Mouse (Mus musculus) hindbrain, postnatal 0 days (tissue): ENCODE results near the gene Apold1. TPM values are rescaled to one million over a fixed set of nuclear protein-coding genes. Genes with fewer than 3 reads are reported as not detected.
A peak's percentile ranks its signal among the peaks of the same experiment; 100 is the strongest.

Source experiments
- ATAC-seq: fragments of 200-750 bp; cut with Nextera tagmentation; 2 replicates; pipeline ENCODE4 v1.8.0; 2017; ENCODE audit warnings: mild to moderate bottlenecking, moderate TSS enrichment, moderate library complexity
- DNase-seq: peaks from one replicate; pipeline ENCODE4 v3.0.0-alpha.2; 2015; ENCODE audit warnings: low spot score
- H3K27ac ChIP-seq: fragments of 300-500 bp; sonication (generic); 2 replicates; pipeline ENCODE4 v1.5.1; 2014; ENCODE audit warnings: mild to moderate bottlenecking
- H3K27me3 ChIP-seq: fragments of 300-500 bp; sonication (generic); 2 replicates; pipeline ENCODE4 v1.6.1; 2014; ENCODE audit warnings: low read length, mixed read lengths; ENCODE audit not compliant: insufficient read depth
- H3K36me3 ChIP-seq: fragments of 300-500 bp; sonication (generic); 2 replicates; pipeline ENCODE4 v1.6.1; 2014; ENCODE audit warnings: low read length, mixed read lengths; ENCODE audit not compliant: insufficient read depth
- H3K4me1 ChIP-seq: fragments of 300-500 bp; sonication (generic); 2 replicates; pipeline ENCODE4 v1.6.1; 2014; ENCODE audit warnings: antibody characterized with exemption, low read length, mixed read lengths; ENCODE audit not compliant: insufficient read depth
- H3K4me2 ChIP-seq: fragments of 300-500 bp; sonication (generic); 2 replicates; pipeline ENCODE4 v1.6.1; 2014; ENCODE audit warnings: low read depth, mild to moderate bottlenecking, low read length, moderate library complexity, mixed read lengths
- H3K4me3 ChIP-seq: fragments of 300-500 bp; sonication (generic); 2 replicates; pipeline ENCODE4 v1.5.1; 2014; ENCODE audit warnings: low read length
- H3K9ac ChIP-seq: fragments of 300-500 bp; sonication (generic); replicated peaks from 2 replicates; pipeline ENCODE4 v1.6.1; 2014; ENCODE audit warnings: mild to moderate bottlenecking, low read length, moderate library complexity, mixed read lengths
- H3K9me3 ChIP-seq: fragments of 300-500 bp; sonication (generic); 2 replicates; pipeline ENCODE4 v1.6.1; 2016; ENCODE audit warnings: low read length, mixed read lengths
- CTCF ChIP-seq: IDR thresholded peaks from 2 replicates; pipeline ENCODE4 v1.5.1; 2016; ENCODE audit warnings: antibody characterized with exemption, control low read depth, low read depth
- WGBS: fragments of 180-500 bp; shearing (Covaris S2); extraction: QIAGEN DNeasy Blood & Tissue Kit; methylation state at CpG from one replicate; pipeline ENCODE4 v1.1.7; 2014; 5-methylcytosine and 5-hydroxymethylcytosine counted together
- polyA plus RNA-seq: library from polyadenylated mRNA; unstranded; fragments of >200 nt; fragmentation: Nextera tagmentation; extraction: Ambion mirVana; gene quantifications from 2 replicates; pipeline ENCODE4 v1.2.1, GENCODE M21; 2015
- total RNA-seq: library from RNA; depleted of rRNA; stranded (reverse); fragments of >200 nt; gene quantifications from 2 replicates; pipeline ENCODE4 v1.2.3, GENCODE M21; 2014

Apold1 gene
- total and polyA plus RNA-seq, 2 experiments from 2014 or later: 4.8 to 6.3 TPM

DNA sequence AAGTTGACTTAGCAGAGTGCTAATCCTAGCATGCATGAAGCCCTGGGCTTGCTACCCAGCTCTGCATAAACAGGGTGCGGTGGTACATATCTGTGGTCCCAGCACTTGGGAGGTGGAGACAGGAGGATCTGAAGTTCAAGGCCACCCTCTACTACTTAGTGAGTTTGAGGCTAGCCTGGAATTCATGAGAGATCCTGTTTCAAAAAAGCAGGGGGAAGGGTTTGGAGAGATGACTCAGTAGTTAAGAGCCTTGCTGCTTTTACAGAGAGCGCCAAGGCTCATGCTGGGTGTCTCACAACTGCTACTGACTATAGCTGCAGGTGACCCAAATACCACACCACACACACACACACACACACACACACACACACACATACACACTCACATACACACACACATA, 12.0 kb upstream of the Apold1 start:
- H3K27ac ChIP-seq: no peak overlapping the region
- no peak overlapping the region for H3K4me2 ChIP-seq
- no peak overlapping the region for H3K4me3 ChIP-seq
- DNase-seq: no peak
- H3K27me3 ChIP-seq: no peaks in the 10 kb centered on the region
- ATAC-seq: no peak
- H3K9ac ChIP-seq: no peak overlapping the region
- TF ChIP-seq CTCF: no peak
- H3K9me3 ChIP-seq: no peaks in the 10 kb centered on the region
- H3K4me1 ChIP-seq: no peaks in the 10 kb centered on the region
- 95% methylated on average over 2 of the region's 2 CpGs for WGBS
- H3K36me3 ChIP-seq: no peaks in the 10 kb centered on the region

DNA sequence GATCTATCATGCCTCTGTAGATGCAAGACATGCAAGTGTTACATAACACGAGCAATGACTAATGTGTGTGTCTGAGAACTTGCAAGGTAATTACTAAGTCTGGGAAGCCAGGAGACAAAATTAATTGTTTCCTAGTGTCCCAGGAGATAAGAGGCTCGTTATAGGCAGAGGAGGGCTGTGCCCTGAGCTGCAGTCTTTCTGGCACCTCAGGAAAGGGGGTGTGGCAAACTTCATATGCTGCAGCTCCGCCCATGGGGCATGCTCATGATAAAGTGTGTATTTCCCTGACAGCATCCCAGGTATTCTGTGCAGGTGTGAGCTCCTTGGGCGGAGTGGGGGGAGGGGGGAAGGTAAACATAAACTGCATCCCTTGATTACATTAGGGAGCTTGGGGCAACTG, 9.4 kb upstream of the Apold1 start:
- Histone ChIP-seq H3K4me1 (no peaks in the 10 kb centered on the region), H3K4me2 (no peak overlapping the region), H3K36me3 (no peaks in the 10 kb centered on the region), H3K9ac (no peak overlapping the region), H3K4me3 (no peak overlapping the region), H3K27me3 (no peaks in the 10 kb centered on the region), H3K9me3 (no peaks in the 10 kb centered on the region), H3K27ac (no peak overlapping the region)
- TF ChIP-seq CTCF: no peak
- ATAC-seq (no peak), DNase-seq (peak; percentile 30)
- 53% methylated on average over 4 of the region's 4 CpGs for WGBS

DNA sequence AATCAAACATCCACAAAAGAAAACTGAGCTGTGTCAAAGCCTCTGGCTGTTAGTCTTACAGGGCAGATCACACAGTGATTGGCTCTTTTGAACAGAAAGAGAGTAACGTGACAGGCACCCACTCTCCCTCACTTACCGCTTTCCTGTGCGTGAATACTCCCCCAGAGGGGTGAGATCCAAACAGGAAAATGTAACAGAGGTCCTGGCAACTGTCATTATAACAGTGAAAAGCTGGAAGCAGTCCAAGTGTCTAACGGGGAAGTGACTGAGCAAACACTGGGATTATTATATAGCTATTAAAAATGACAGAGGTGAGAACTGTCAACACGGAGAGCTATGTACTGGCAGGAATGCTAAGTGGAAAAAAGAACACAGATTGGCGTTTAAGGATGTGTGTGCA, 4.9 kb upstream of the Apold1 start:
- no peak for DNase-seq
- no peaks in the 10 kb centered on the region for H3K4me1 ChIP-seq

DNA sequence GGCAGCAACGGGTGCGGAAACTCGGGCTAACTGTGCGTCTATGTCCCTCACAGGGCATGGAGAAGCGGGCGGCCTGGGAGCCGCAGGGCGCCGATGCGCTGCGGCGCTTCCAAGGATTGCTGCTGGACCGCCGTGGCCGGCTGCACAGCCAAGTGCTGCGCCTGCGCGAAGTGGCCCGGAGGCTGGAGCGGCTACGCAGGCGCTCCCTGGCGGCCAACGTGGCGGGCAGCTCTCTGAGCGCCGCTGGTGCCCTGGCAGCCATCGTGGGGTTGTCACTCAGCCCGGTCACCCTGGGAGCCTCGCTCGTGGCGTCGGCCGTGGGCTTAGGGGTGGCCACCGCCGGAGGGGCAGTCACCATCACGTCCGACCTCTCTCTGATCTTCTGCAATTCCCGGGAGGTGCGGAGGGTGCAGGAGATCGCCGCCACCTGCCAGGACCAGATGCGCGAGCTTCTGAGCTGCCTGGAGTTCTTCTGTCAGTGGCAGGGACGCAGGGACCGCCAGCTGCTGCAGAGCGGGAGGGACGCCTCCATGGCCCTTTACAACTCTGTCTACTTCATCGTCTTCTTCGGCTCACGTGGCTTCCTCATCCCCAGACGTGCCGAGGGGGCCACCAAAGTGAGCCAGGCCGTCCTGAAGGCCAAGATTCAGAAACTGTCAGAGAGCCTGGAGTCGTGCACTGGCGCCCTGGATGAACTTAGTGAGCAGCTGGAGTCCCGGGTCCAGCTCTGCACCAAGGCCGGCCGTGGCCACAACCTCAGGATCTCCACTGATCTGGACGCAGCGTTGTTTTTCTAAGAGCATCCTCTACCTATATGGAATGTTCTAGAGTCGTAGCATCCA, 2.2 kb downstream of the Apold1 start:
- Histone ChIP-seq H3K9ac (peak overlapping the region; percentile 61), H3K27me3 (no peaks in the 10 kb centered on the region), H3K27ac (peak overlapping the region; percentile 65), H3K36me3 (no peaks in the 10 kb centered on the region), H3K4me3 (peak overlapping the region; percentile 63), H3K9me3 (no peaks in the 10 kb centered on the region), H3K4me1 (0 out of 2 replicates have a peak, but pooled peaks cover 5% of the 10 kb centered on the region), H3K4me2 (peak overlapping the region; percentile 95)
- peak; percentile 58 for TF ChIP-seq CTCF
- WGBS: 2% methylated on average over 62 of the region's 62 CpGs
- ATAC-seq: peak; percentile 94
- peak; percentile 95 for DNase-seq

More for the DNA sequence above, 4.9 kb upstream of the Apold1 start:
- H3K9ac ChIP-seq: no peak overlapping the region
- no peak for ATAC-seq
- no peak overlapping the region for H3K4me3 ChIP-seq
- H3K9me3 ChIP-seq: no peaks in the 10 kb centered on the region
- TF ChIP-seq CTCF: no peak
- 38% methylated on average over 6 of the region's 6 CpGs for WGBS
- H3K36me3 ChIP-seq: no peaks in the 10 kb centered on the region
- no peak overlapping the region for H3K4me2 ChIP-seq
- H3K27me3 ChIP-seq: no peaks in the 10 kb centered on the region
- H3K27ac ChIP-seq: no peak overlapping the region

DNA sequence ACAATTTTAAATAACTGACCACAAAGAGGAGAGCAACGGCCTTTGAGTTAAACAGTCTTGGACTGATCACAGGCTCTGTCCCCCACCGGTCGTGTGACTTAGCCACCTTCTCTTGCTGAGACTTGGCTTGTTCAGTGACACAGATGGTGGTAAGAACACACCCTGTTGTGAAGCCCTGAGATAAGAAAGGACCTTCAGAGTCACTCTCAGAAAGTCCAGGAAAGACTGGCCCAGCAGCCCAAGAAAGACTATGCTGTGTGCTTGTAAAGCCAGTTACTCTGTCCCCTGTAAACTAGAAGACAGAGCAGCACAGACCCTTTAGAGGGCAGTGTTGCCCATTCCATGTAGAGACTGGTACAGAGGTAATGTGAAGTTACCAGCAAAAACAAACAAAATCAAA, 3.2 kb downstream of the Apold1 start:
- H3K4me2 ChIP-seq: no peak overlapping the region; the same call in 1 of the 2 replicates
- no peaks in the 10 kb centered on the region for H3K36me3 ChIP-seq
- H3K9ac ChIP-seq: no peak overlapping the region
- 0 out of 2 replicates have a peak, but pooled peaks cover 5% of the 10 kb centered on the region for H3K4me1 ChIP-seq
- ATAC-seq (0 out of 2 replicates have a peak, but pooled peaks have one; percentile 49), DNase-seq (peak; percentile 71)
- no peak overlapping the region for H3K27ac ChIP-seq
- H3K4me3 ChIP-seq: no peak overlapping the region
- peak; percentile 57 for TF ChIP-seq CTCF
- H3K9me3 ChIP-seq: no peaks in the 10 kb centered on the region
- 53% methylated on average over 3 of the region's 3 CpGs for WGBS
- H3K27me3 ChIP-seq: no peaks in the 10 kb centered on the region

DNA sequence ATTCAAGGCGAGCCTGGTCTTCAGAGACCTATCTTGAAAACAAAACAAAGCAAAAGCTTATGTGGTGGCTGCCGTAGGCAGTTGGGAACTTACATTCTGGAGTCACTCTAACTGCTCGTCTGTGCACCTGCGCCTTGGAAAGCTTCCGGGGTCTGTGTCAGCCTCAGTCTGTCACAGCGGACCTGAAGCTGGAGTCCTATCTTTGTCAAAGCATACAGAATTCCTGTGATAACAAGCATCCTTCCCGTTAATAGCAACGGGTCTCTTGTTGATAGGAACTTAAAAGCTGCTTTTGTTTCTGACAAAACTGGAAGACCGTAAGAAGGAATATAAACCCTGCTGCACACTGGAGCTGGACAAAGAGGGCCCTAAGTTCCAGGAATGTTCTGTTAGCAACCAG, 6.9 kb downstream of the Apold1 start:
- H3K27ac ChIP-seq: no peak overlapping the region
- no peak overlapping the region for H3K4me3 ChIP-seq
- DNase-seq (no peak), ATAC-seq (no peak)
- WGBS: 78% methylated on average over 9 of the region's 9 CpGs
- no peak overlapping the region for H3K9ac ChIP-seq
- TF ChIP-seq CTCF: no peak
- no peak overlapping the region for H3K4me2 ChIP-seq
- H3K27me3 ChIP-seq: no peaks in the 10 kb centered on the region
- no peaks in the 10 kb centered on the region for H3K36me3 ChIP-seq
- H3K4me1 ChIP-seq: 0 out of 2 replicates have a peak, but pooled peaks cover 3% of the 10 kb centered on the region
- no peaks in the 10 kb centered on the region for H3K9me3 ChIP-seq

DNA sequence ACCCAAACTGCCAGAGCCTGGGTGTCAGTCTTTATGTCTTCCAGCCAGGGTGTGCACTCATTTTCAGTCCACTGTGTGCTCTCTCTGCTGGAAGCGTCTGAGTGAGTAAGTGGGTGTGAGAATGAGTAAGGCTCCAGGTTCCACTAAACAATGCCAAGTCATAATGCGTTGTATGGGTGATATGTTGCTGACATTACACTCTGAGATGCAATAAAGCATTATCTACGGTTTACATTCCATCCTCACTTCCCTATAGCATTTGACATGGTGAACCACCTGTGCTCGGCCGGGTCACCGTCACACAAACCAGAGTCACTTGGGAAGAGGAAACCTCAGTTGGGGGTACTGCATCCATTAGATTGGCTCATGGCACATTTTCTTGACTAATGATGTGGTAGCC, 9.2 kb downstream of the Apold1 start:
- TF ChIP-seq CTCF: no peak
- Histone ChIP-seq H3K9me3 (no peaks in the 10 kb centered on the region), H3K9ac (no peak overlapping the region), H3K4me1 (no peaks in the 10 kb centered on the region), H3K4me2 (no peak overlapping the region), H3K4me3 (no peak overlapping the region), H3K36me3 (no peaks in the 10 kb centered on the region), H3K27me3 (no peaks in the 10 kb centered on the region), H3K27ac (no peak overlapping the region)
- DNase-seq (no peak), ATAC-seq (no peak)
- 90% methylated on average over 6 of the region's 6 CpGs for WGBS
